Mouse (Mus musculus) MEL (cell line): ENCODE measurements around the gene Gm20671. TPM values are rescaled to one million over a fixed set of nuclear protein-coding genes. Genes with fewer than 3 reads are reported as not detected.
"Not testable (repeated sequence)": the region's sequence is repeated elsewhere in the genome, so short reads cannot be mapped to it uniquely, and the experiment has no call there.

ENCODE experiments used
- DNase-seq: peaks from one replicate; pipeline ENCODE4 v3.0.0; 2011; ENCODE audit warnings: low read depth, low spot score
- H3K27ac ChIP-seq: 2 replicates; pipeline ENCODE4 v1.5.1; 2012; ENCODE audit warnings: low read depth, mild to moderate bottlenecking, control low read depth, low read length, moderate library complexity; ENCODE audit not compliant: control insufficient read depth
- H3K27me3 ChIP-seq, 2 experiments: fragments of 150-350 bp in 1 of 2; sonication (generic) in 1 of 2; 2 replicates each; pipeline ENCODE4 v1.6.1; 2012; ENCODE audit warnings: low read length in 2 of 2, mild to moderate bottlenecking in 2 of 2, improper control_type of control experiment in 1 of 2, moderate library complexity in 1 of 2; ENCODE audit not compliant: insufficient read depth in 2 of 2, control insufficient read depth in 1 of 2
- H3K36me3 ChIP-seq, 2 experiments: 2 replicates each; pipeline ENCODE4 v1.6.1; 2012 to 2014; ENCODE audit warnings: low read length in 2 of 2, improper control_type of control experiment in 1 of 2, inconsistent platforms in 1 of 2, mild to moderate bottlenecking in 1 of 2; ENCODE audit not compliant: insufficient read depth in 2 of 2, control insufficient read depth in 1 of 2
- H3K4me1 ChIP-seq, 2 experiments: fragments of 150-350 bp in 1 of 2; sonication (generic) in 1 of 2; 2 replicates each; pipeline ENCODE4 v1.6.1; 2012; ENCODE audit warnings: low read length in 2 of 2, improper control_type of control experiment in 1 of 2, mild to moderate bottlenecking in 1 of 2; ENCODE audit not compliant: insufficient read depth in 2 of 2, control insufficient read depth in 1 of 2
- H3K4me3 ChIP-seq, 2 experiments: fragments of 150-350 bp in 1 of 2; sonication (generic) in 1 of 2; 2 replicates each; pipeline ENCODE4 v1.5.1; 2012; ENCODE audit warnings: low read depth in 2 of 2, low read length in 2 of 2, mild to moderate bottlenecking in 2 of 2, moderate library complexity in 2 of 2, control low read depth in 1 of 2, improper control_type of control experiment in 1 of 2; ENCODE audit not compliant: control insufficient read depth in 1 of 2, insufficient read depth in 1 of 2
- H3K79me2 ChIP-seq: 2 replicates; pipeline ENCODE4 v1.6.1; 2012; ENCODE audit warnings: mild to moderate bottlenecking, low read length, moderate library complexity; ENCODE audit not compliant: control insufficient read depth, poor library complexity, insufficient read depth
- H3K9ac ChIP-seq: 2 replicates; pipeline ENCODE4 v1.6.1; 2012; ENCODE audit warnings: low read depth, mild to moderate bottlenecking, control low read depth, low read length, moderate library complexity; ENCODE audit not compliant: control insufficient read depth, poor library complexity, severe bottlenecking
- H3K9me3 ChIP-seq: fragments of 150-350 bp; sonication (generic); replicated peaks from 2 replicates; pipeline ENCODE4 v1.6.1; 2012; ENCODE audit warnings: mild to moderate bottlenecking, low read length, improper control_type of control experiment, moderate library complexity; ENCODE audit not compliant: insufficient read depth
- CHD1 ChIP-seq: IDR thresholded peaks from 2 replicates; pipeline ENCODE4 v1.6.1; 2012; ENCODE audit warnings: low read depth, mild to moderate bottlenecking, inconsistent platforms, low read length, improper control_type of control experiment
- CHD2 ChIP-seq: IDR thresholded peaks from 2 replicates; pipeline ENCODE4 v1.6.1; 2011; ENCODE audit warnings: low read length, improper control_type of control experiment
- CTCF ChIP-seq, 3 experiments: IDR thresholded peaks in 2 of 3; conservative IDR thresholded peaks in 1 of 3; 2 replicates each; pipeline ENCODE4 v1.5.1; 2011 to 2012; ENCODE audit warnings: low read length in 3 of 3, low read depth in 2 of 3, mild to moderate bottlenecking in 2 of 3, improper control_type of control experiment in 1 of 3, inconsistent platforms in 1 of 3, mixed read lengths in 1 of 3, moderate library complexity in 1 of 3; ENCODE audit not compliant: control insufficient read depth in 1 of 3, insufficient read depth in 1 of 3, poor library complexity in 1 of 3, severe bottlenecking in 1 of 3
- EP300 ChIP-seq, 2 experiments: IDR thresholded peaks; 2 replicates each; pipeline ENCODE4 v1.6.1; 2011; ENCODE audit warnings: improper control_type of control experiment in 2 of 2, low read length in 2 of 2, low read depth in 1 of 2, mild to moderate bottlenecking in 1 of 2
- GABPA ChIP-seq: IDR thresholded peaks from 2 replicates; pipeline ENCODE4 v1.6.1; 2012; ENCODE audit warnings: low read depth, mild to moderate bottlenecking, inconsistent platforms, low read length, improper control_type of control experiment, moderate library complexity
- JUND ChIP-seq: IDR thresholded peaks from 2 replicates; pipeline ENCODE4 v1.6.1; 2011; ENCODE audit warnings: low read depth, mild to moderate bottlenecking, improper control_type of control experiment, low read length
- KAT2A ChIP-seq: conservative IDR thresholded peaks from 2 replicates; pipeline ENCODE4 v1.6.1; 2012; ENCODE audit warnings: low read depth, low read length, improper control_type of control experiment, inconsistent platforms
- MAX ChIP-seq: IDR thresholded peaks from 2 replicates; pipeline ENCODE4 v1.6.1; 2011; ENCODE audit warnings: low read length, improper control_type of control experiment
- MAZ ChIP-seq: IDR thresholded peaks from 2 replicates; pipeline ENCODE4 v1.6.1; 2012; ENCODE audit warnings: low read depth, mild to moderate bottlenecking, inconsistent platforms, low read length, improper control_type of control experiment
- MEF2A ChIP-seq: IDR thresholded peaks from 2 replicates; pipeline ENCODE4 v1.6.1; 2014; ENCODE audit warnings: low read depth, mild to moderate bottlenecking, inconsistent platforms, low read length, improper control_type of control experiment; ENCODE audit not compliant: poor library complexity, insufficient replicate concordance, severe bottlenecking; ENCODE audit errors: extremely low read depth
- MYB ChIP-seq: IDR thresholded peaks from 2 replicates; pipeline ENCODE4 v1.6.1; 2011; ENCODE audit warnings: mild to moderate bottlenecking, low read depth, low read length, improper control_type of control experiment
- MYC ChIP-seq: IDR thresholded peaks from 2 replicates; pipeline ENCODE4 v1.6.1; 2011; ENCODE audit warnings: low read depth, mild to moderate bottlenecking, low read length, improper control_type of control experiment, moderate library complexity
- RAD21 ChIP-seq: IDR thresholded peaks from 2 replicates; pipeline ENCODE4 v1.6.1; 2011; ENCODE audit warnings: mild to moderate bottlenecking, low read depth, low read length, improper control_type of control experiment
- RCOR1 ChIP-seq: IDR thresholded peaks from 2 replicates; pipeline ENCODE4 v1.6.1; 2012; ENCODE audit warnings: low read depth, mild to moderate bottlenecking, inconsistent platforms, low read length, improper control_type of control experiment
- SMC3 ChIP-seq: IDR thresholded peaks from 2 replicates; pipeline ENCODE4 v1.6.1; 2011; ENCODE audit warnings: low read depth, low read length, improper control_type of control experiment
- UBTF ChIP-seq: IDR thresholded peaks from 2 replicates; pipeline ENCODE4 v1.6.1; 2012; ENCODE audit warnings: low read depth, mild to moderate bottlenecking, inconsistent platforms, low read length, improper control_type of control experiment, moderate library complexity, borderline replicate concordance; ENCODE audit not compliant: insufficient read depth
- ZC3H11A ChIP-seq: IDR thresholded peaks from 2 replicates; pipeline ENCODE4 v1.6.1; 2012; ENCODE audit warnings: low read depth, mild to moderate bottlenecking, inconsistent platforms, low read length, improper control_type of control experiment
- ZKSCAN1 ChIP-seq: IDR thresholded peaks from 2 replicates; pipeline ENCODE4 v1.6.1; 2012; ENCODE audit warnings: low read depth, mild to moderate bottlenecking, inconsistent platforms, low read length, improper control_type of control experiment, moderate library complexity
- ZNF384 ChIP-seq: IDR thresholded peaks from 2 replicates; pipeline ENCODE4 v1.6.1; 2012; ENCODE audit warnings: low read depth, mild to moderate bottlenecking, inconsistent platforms, low read length, improper control_type of control experiment
- polyA plus RNA-seq, 2 experiments: library from polyadenylated mRNA; stranded (reverse) in 1 of 2; unstranded in 1 of 2; fragments of >175 nt in 1 of 2; fragments of >200 nt in 1 of 2; gene quantifications; 2 replicates each; pipeline versions ENCODE4 v1.2.1 to v1.2.4; 2012; ENCODE audit warnings: low replicate concordance in 2 of 2, low read depth in 1 of 2; ENCODE audit not compliant: insufficient read length in 2 of 2, insufficient read depth in 1 of 2, missing spikeins in 1 of 2
- total RNA-seq: library from RNA; depleted of rRNA; stranded (reverse); fragments of 300-350 nt; gene quantifications from 2 replicates; pipeline ENCODE4 v1.2.3, GENCODE M21; 2012

The Gm20671 gene
- total and polyA plus RNA-seq, 3 experiments, result 7.3 TPM; not detected in 2

GRCm38 (mm10) chr5:32728851-32729250, 98.1 kb downstream of the Gm20671 start (continued):
- no peak for TF ChIP-seq RCOR1

GRCm38 (mm10) chr5:32728300-32728699, 98.6 kb downstream of the Gm20671 start:
- H3K27ac ChIP-seq, result no peak overlapping the region
- no peak for DNase-seq
- TF ChIP-seq ZKSCAN1, result no peak
- TF ChIP-seq JUND, result no peak
- TF ChIP-seq MEF2A, result no peak
- TF ChIP-seq KAT2A, result no peak
- TF ChIP-seq SMC3, result no peak
- no peak for TF ChIP-seq CHD1
- TF ChIP-seq MAX, result no peak
- TF ChIP-seq CTCF (IDR thresholded peaks at IDR 0.05 in 2 of 3, conservative IDR thresholded peaks at IDR 0.05 in 1 of 3; ENCODE audit: control insufficient read depth in 1 of 3, insufficient read depth in 1 of 3, low read depth in 2 of 3, low read length in 3 of 3, poor library complexity in 1 of 3, severe bottlenecking in 1 of 3), result no peak
- no peak for TF ChIP-seq MAZ
- no peak for TF ChIP-seq UBTF
- no peak for TF ChIP-seq ZC3H11A
- TF ChIP-seq RAD21, result no peak
- no peak for TF ChIP-seq MYC
- TF ChIP-seq MYB, result no peak
- no peak for TF ChIP-seq ZNF384
- no peak for TF ChIP-seq EP300 (IDR thresholded peaks at IDR 0.05; ENCODE audit: low read depth in 1 of 2, low read length in 2 of 2)
- TF ChIP-seq GABPA, result no peak
- TF ChIP-seq CHD2, result no peak
- H3K36me3 ChIP-seq, result no peaks in the 10 kb centered on the region
- H3K27me3 ChIP-seq, result no peaks in the 10 kb centered on the region
- H3K4me1 ChIP-seq, result peaks cover 0 to 2% of the 10 kb centered on the region in 2 experiments; a peak in 1 of 4 replicates
- H3K4me3 ChIP-seq, result no peak overlapping the region
- no peaks in the 10 kb centered on the region for H3K79me2 ChIP-seq
- no peak overlapping the region for H3K9ac ChIP-seq
- H3K9me3 ChIP-seq, result no peaks in the 10 kb centered on the region

GRCm38 (mm10) chr5:32725397-32725796, 101.5 kb downstream of the Gm20671 start:
- H3K9me3 ChIP-seq, H3K4me3 ChIP-seq, H3K27ac ChIP-seq, H3K4me1 ChIP-seq, H3K79me2 ChIP-seq, DNase-seq, H3K9ac ChIP-seq, H3K27me3 ChIP-seq, H3K36me3 ChIP-seq: not testable (repeated sequence)
